Mouse (Mus musculus): ENCODE results near the gene Kif2c.

The Kif2c gene

GRCm38 (mm10) chr4:117136034-117136433 is 46.4 kb downstream of the Kif2c start:
- DNase-seq (ENCODE audit: low spot score) = peak; percentile 68

GRCm38 (mm10) chr4:117134601-117134995 is 47.8 kb downstream of the Kif2c start:
- DNase-seq (ENCODE audit: low spot score) = no peak

- DNase-seq (ENCODE audit: low spot score) = peak; percentile 98
Measured at GRCm38 (mm10) chr4:117133817-117134600, 48.4 kb downstream of the Kif2c start, which contains the start of gene Plk3. Gene Plk3 (minus strand): TSS chr4:117133963.

GRCm38 (mm10) chr4:117133366-117133796 is 49.1 kb downstream of the Kif2c start:
- no peak for DNase-seq (ENCODE audit: low spot score)

- no peak for DNase-seq (ENCODE audit: low spot score)
Measured at GRCm38 (mm10) chr4:117132794-117133143, 49.7 kb downstream of the Kif2c start.

GRCm38 (mm10) chr4:117131890-117132793 is 50.3 kb downstream of the Kif2c start:
- no peak for DNase-seq (ENCODE audit: low spot score)

- DNase-seq (ENCODE audit: low spot score) = no peak
Measured at GRCm38 (mm10) chr4:117131198-117131597, 51.2 kb downstream of the Kif2c start.

- DNase-seq (ENCODE audit: low spot score) = no peak
Measured at GRCm38 (mm10) chr4:117130790-117131189, 51.6 kb downstream of the Kif2c start.

GRCm38 (mm10) chr4:117127991-117128686 is 54.3 kb downstream of the Kif2c start:
- DNase-seq (ENCODE audit: low spot score) = no peak

- DNase-seq (ENCODE audit: low spot score) = peak; percentile 54
Measured at GRCm38 (mm10) chr4:117126675-117127290, 55.7 kb downstream of the Kif2c start, which contains the start of gene Tctex1d4. Gene Tctex1d4 (plus strand): TSS chr4:117126794.

- peak; percentile 84 for DNase-seq (ENCODE audit: low spot score)
Measured at GRCm38 (mm10) chr4:117125910-117126674, 56.3 kb downstream of the Kif2c start.

GRCm38 (mm10) chr4:117125348-117125909 is 57.0 kb downstream of the Kif2c start, which contains the start of gene Btbd19:
Gene Btbd19 (minus strand): TSS chr4:117125725.
- peak; percentile 80 for DNase-seq (ENCODE audit: low spot score)

GRCm38 (mm10) chr4:117124518-117125347 is 57.7 kb downstream of the Kif2c start:
- DNase-seq (ENCODE audit: low spot score) = no peak

GRCm38 (mm10) chr4:117124218-117124517 is 58.3 kb downstream of the Kif2c start:
- DNase-seq (ENCODE audit: low spot score) = no peak

- DNase-seq (ENCODE audit: low spot score) = no peak
Measured at GRCm38 (mm10) chr4:117123546-117124217, 58.8 kb downstream of the Kif2c start.

- no peak for DNase-seq (ENCODE audit: low spot score)
Measured at GRCm38 (mm10) chr4:117122209-117122608, 60.2 kb downstream of the Kif2c start.

- peak; percentile 97 for DNase-seq (ENCODE audit: low spot score)
Measured at GRCm38 (mm10) chr4:117120445-117121414, 61.7 kb downstream of the Kif2c start.

- no peak for DNase-seq (ENCODE audit: low spot score)
Measured at GRCm38 (mm10) chr4:117120052-117120444, 62.4 kb downstream of the Kif2c start.
